Mouse (Mus musculus) urinary bladder, postnatal 4 days (tissue): ENCODE results near the gene Acin1.

ENCODE experiments used
- DNase-seq, 2 experiments: peaks; one replicate each; pipeline ENCODE4 v3.0.0; 2021 to 2022; ENCODE audit warnings: low spot score in 2 of 2

The Acin1 gene

DNA sequence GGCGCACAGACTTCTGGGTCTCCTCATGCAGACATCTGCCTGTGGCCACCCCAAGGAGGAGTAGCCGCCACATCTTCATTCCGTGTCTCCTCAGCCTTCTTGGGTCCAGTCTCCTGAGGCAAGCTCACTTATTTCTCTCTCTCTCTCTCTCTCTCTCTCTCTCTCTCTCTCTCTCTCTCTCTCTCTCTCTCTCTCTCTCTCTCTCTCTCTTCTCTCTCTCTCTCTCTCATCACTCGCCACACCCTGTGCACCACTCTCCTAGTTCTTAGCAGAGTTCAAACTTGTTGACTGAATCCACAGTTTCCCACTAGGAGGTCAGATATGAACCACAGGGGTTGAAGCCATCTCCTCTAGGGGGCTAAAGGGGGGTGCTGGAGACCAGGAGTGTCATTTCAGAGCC lies 12.0 kb upstream of the Acin1 start, which contains the start of gene Gm29776:
Gm29776 (minus strand) TSS at position 101 of the 400 bp plus-strand sequence.
- DNase-seq, result no peak

- no peak for DNase-seq
Measured at GRCm38 (mm10) chr14:54696752-54697151, 10.0 kb upstream of the Acin1 start.

- DNase-seq, result no peak
Measured at GRCm38 (mm10) chr14:54695042-54695441, 8.3 kb upstream of the Acin1 start.

GRCm38 (mm10) chr14:54687251-54687650 lies 520 bp upstream of the Acin1 start:
- no peak for DNase-seq

- DNase-seq, result peak in 1 of 2 experiments; percentile 72
Measured at GRCm38 (mm10) chr14:54686063-54686521, 639 bp downstream of the Acin1 start, which contains the start of gene 1700123O20Rik. TSS of gene 1700123O20Rik (plus strand) at chr14:54686216.

DNA sequence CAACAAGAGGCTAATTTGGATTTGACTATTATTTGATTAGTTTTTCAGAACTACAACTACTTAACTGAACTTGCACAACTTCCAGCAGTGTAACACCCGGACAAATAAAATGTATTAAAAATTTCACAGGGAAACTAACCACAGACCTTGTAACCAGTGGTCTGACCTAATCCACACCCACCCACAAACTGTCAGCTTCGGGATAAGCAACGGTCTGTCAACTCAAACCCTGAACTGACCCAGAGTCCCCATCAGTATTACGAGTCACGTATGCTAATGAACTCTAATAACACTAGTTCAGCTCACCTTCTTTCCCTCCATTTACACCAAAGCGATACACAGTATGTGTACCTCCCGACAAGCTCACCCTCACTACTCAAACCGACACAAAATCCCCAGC lies 1.3 kb downstream of the Acin1 start:
- DNase-seq, result no peak

DNA sequence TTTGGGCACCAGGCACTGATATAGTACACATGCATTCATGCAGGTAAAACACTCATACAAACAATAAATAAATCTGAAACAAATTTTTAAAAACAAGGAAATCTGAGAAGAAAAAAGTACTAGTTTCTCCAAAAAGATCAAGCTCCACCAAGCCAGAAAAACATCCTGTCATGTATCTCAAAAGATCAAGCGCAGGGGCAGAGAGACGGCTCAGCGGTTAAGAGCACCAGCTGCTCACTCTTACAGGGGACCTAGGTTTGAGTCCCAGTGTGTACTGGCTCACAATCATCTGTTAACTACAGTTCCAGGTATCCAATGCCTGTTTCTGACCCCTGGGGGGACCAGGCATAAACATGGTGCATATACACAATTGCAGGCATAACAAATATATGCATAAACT lies 4.3 kb downstream of the Acin1 start:
- DNase-seq, result no peak

DNA sequence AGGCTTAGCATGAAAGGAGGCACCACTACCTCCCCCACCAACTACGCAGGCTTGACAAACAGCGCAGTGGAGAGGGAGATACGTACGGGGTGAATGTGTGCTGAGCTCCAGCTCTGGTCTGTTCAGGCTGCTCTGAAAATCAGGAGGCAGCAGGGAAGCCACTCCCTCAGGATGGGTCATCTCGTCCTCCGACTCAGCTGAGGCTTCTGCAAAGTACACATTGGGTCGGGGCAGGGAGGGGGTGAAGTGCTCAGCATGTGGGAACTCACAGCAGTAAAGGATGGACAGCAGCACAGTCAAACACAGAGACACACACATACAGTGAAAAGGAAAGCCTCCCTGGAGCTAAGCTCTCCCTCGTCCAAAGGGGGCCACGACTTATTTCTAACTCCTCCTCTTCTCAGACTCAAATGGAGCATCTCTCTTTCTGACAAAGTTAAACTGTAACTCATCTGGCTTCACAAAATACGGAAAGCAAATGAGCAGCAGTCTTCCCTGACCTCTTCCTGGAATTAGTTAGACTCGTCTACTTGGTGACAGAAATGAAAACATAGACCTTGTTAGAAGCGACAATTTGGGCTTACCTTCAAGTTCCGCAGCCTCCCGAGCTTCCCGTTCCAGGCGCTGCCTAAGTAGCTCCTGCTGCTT lies 8.0 kb downstream of the Acin1 start:
- no peak for DNase-seq

GRCm38 (mm10) chr14:54676290-54676689 lies 10.4 kb downstream of the Acin1 start:
- DNase-seq, result no peak

GRCm38 (mm10) chr14:54674317-54674716 lies 12.4 kb downstream of the Acin1 start:
- DNase-seq, result no peak

DNA sequence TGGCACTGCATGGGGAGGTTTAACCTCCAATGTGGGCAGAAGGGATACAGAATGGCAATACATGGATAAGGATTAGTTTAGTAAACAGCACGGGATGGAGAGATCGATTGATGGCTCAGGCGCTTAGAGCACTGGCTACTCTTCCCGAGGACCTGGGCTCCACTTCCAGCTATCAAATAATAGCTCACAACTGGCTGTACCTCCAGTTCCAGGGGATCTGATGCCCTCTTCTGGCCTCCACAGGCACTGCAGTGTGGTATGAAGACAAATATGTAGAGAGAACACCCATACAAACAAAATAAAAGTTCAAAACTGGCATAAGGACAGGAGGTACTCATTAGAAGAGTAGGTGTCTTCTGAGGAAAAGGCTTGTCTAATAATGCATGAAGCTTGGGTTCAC lies 17.4 kb downstream of the Acin1 start:
- DNase-seq, result no peak

- DNase-seq, result no peak
Measured at GRCm38 (mm10) chr14:54664477-54665222, 22.1 kb downstream of the Acin1 start.

DNA sequence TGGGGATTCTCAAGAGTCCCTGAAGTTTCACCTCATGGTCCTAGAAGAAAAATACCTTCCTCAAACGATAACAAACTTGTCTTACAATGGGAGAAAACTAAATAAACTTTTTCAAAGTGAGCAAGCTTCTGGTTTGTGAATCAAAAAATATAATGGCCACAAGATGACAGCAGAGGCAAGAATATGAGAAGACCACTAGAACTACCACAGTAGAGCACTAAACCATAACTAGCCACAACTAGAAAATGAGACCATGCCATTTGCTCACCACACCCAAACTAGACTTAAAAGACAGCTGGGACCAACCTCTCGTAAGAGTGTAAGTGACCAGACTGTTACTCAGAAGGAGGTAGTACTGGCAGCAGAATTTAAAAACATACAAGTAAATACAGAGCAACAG lies 26.7 kb downstream of the Acin1 start:
- no peak for DNase-seq

DNA sequence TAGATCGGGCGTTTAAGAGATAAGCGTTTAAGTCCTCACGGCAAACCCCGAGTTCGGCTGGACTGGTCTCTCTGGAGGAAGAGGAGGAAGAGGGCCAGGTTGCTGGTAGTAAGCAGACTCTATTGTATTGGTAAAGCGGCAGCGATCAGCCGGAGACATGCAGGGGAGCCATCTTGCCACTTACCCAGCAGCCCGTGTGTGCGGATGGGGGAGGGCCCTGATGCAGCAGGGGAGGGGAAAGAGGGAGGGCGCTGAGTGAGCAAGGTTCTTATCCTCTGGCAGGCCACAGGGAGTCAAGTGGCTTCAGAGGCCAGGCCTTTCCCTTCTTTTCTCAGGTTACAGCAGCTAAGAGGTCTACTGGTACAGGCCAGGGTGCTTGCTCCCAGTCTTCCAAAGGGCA lies 33.2 kb downstream of the Acin1 start:
- peak; percentile 77 to 84 for DNase-seq

GRCm38 (mm10) chr14:54652787-54653186 lies 33.9 kb downstream of the Acin1 start:
- no peak for DNase-seq

DNA sequence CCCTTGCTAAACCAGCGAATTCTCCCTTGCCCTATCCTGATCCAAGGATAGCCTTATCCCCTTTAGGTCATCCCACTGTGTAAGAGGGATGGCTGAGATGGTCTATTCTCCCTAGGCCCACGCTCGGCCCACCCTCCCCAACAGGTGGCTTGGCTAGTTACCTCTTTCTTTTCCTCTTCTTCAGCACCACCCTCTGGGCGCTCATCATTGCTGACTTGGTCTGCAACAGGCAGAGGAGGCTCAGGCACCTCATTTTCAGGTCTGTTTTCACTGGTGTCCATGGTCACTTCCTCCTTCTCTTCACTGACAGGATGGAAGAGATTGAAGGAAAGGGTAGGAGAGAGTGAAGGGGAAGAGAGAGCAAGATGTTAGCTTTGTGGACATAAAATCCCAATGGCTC lies 35.2 kb downstream of the Acin1 start:
- no peak for DNase-seq

- peak; percentile 66 to 86 for DNase-seq
Measured at GRCm38 (mm10) chr14:54650621-54651454, 35.9 kb downstream of the Acin1 start.

DNA sequence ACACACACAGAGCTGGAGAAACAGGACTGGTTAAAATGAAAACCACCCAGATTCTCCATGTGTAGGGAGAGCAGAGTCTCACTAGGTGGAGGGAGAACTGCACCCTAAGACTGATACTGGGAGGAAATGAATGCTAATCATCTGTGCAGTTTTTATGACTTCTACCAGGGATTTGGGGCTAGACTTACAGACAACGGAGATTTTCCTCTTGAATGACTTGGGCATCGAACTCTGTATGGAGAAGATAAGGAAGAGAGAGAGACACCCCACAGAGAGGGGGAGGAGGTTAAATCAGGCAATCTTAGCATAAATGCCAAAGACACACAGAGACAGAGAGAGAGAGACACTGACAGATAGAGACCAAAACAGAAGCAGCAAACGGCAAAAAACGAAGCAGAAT lies 38.8 kb downstream of the Acin1 start:
- no peak for DNase-seq

DNA sequence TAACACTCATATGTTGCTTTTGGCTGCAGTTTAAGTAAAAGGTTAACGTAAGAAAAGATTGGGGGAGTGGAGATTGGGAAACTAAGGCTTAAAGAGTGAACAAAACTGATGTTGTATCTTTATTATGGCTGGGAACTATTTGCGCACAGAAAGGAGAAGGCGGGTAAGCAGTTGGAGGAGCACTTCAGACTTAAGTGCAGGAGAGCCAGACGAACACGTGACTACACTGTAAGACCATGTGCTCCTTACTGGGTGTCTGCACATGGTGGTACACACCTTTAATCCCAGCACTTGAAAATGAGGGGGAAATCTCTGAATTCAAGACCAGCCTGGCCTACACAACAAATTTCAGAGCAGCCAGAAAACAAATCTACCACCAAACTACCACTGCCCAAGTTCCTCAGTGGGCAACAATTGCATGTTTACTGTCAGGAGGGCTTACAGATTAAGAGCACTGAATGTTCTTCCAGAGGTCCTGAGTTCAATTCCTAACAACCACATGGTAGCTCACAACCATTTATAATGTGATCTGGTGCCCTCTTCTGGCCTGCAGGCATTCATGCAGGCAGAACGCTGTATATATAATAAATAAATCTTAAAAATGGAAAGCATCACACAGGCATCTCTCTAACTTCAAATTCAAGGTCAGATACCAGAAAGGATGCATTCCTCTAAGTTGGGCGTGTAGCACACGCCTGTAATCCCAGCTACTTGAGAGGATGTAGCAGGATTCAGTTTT lies 39.7 kb downstream of the Acin1 start:
- DNase-seq, result no peak

DNA sequence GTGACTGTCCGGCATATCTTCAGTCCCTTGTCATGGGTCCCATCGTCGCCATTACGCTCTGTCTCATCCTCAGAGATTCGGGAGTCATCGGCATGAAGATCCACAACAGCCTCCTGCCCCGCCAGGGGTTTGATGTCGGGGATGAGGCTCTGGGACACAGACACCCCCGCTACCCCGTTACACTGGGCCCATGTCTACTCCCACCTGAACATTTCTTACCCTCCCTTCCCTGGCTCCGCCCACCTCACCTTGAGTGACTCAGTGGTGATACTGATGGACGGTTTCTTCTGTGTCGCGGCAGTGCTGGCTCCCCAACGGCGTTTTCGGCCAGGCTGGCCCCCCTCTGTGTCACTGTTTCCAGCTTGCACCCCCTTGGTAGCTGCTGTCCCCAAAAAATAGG lies 40.3 kb downstream of the Acin1 start:
- DNase-seq, result no peak

DNA sequence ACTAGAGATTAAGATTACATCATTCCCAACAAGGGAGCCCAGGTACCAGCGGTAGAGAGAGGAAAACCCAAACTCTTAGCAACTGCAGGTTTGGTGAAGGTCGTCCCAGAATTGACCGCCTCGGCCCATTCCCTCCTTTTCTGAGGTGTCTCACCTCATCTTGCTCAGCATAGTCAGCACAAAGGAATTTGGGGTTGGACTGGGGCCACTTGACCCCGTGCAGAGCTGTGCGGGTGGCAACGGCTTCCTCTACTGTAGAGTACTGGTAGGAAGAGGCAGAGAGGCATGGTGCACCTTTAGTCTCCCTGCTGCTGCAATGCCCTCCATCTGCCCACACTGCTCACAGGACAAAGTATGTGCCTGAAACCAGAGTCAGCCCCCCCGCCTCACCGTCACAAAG lies 42.4 kb downstream of the Acin1 start:
- DNase-seq, result no peak

- DNase-seq, result no peak
Measured at GRCm38 (mm10) chr14:54643011-54643410, 43.7 kb downstream of the Acin1 start.
